Mouse (Mus musculus): ENCODE measurements at regions not wholly inside any gene's neighbourhood (a gene's known extent, or its start where the extent isn't known, plus 50 kb on each side); places are given as distances from the start of the nearest gene placed in this dataset.

DNA sequence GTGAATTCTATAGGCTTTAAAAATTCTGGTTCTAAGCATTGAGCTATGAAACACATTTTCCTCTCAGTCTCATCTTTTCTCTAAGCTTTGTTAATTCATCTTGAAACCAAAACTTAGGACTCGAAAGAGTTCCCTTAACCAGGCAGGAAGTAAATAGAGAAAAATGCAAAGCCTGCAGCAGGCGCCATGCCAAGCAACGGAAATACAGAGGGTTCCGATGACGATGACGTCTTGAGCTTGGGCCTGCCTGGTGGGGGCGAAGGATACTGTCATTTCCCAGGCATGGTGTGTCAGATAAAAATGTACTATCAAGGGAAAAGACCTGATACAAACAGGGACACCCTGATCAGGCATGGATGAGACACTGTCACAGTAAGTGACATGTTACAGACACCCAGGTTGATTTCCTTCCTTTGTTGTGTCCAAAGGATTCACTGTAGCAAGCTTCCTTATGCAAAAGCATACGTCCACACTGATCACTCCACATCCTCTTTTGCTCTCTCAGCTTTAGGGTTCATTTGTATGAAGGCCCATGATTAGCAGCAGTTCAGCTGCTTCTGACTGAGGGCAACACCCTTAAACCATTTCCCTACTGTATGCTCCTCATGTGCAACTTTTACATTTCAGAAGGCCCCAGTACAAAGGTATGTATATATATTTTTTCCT, 135.0 kb downstream of the Cemip2 start:
- no peaks in the 10 kb centered on the region for H3K4me1 ChIP-seq (replicated peaks; ENCODE audit: control insufficient read depth, insufficient read depth, low read length)
- WGBS: 86% methylated on average over 8 of the region's 8 CpGs
- ATAC-seq: no peak
- no peaks in the 10 kb centered on the region for H3K36me3 ChIP-seq (ENCODE audit: control insufficient read depth, insufficient read depth)
- no peaks in the 10 kb centered on the region for H3K27me3 ChIP-seq (replicated peaks; ENCODE audit: control insufficient read depth, insufficient read depth, low read length)
- no peak overlapping the region for H3K4me3 ChIP-seq (replicated peaks; ENCODE audit: low read length)
- no peak overlapping the region for H3K27ac ChIP-seq (ENCODE audit: low read length)
- H3K9ac ChIP-seq (replicated peaks; ENCODE audit: low read depth, low read length): no peak overlapping the region
- no peaks in the 10 kb centered on the region for H3K9me3 ChIP-seq (ENCODE audit: control insufficient read depth, low read length)
- no peak overlapping the region for H3K4me2 ChIP-seq (ENCODE audit: low read length)

DNA sequence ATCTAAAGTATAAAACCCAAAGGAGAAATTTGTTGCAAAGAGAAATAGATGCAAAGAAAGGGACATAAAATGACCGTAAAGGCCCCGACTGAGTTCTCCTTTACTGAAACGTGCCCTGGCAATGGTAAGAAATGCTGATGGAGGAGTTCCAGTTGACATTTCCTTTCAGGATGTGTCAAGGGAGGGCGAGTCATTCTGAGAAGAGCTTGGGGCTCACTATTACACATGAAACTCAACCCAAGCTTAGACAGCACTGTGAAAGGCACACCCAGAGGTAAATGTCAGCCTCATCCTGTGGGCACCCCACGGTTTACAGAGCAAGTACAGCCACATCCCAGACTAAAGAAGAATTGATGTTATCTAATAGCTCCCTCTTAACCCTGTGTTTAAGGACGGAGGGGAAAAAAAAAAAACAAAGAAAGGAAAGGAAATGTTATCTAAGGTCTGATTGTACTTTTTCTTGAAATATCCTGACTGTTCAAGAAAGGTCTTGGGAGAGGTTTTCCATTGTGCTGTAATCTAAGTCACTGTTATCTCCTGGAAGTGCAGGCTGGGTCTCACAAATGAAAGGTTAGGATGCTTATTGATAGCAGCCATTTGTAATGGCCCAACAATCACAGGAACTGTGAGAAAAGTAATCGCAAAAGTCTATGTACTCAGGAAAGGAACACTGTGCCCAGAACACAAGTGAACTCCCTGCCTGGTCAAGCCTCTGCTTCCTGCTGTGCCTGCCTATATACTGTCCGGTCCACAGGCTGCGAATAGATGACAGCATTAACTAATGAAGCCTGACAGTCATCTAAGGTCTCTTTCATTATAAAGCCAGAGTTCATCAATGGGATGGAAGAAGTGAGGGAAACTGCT, 135.8 kb downstream of the Cemip2 start:
- Histone ChIP-seq H3K4me2 (ENCODE audit: low read length) (no peak overlapping the region), H3K36me3 (ENCODE audit: control insufficient read depth, insufficient read depth) (no peaks in the 10 kb centered on the region), H3K27me3 (replicated peaks; ENCODE audit: control insufficient read depth, insufficient read depth, low read length) (no peaks in the 10 kb centered on the region), H3K27ac (ENCODE audit: low read length) (no peak overlapping the region), H3K9ac (replicated peaks; ENCODE audit: low read depth, low read length) (no peak overlapping the region), H3K9me3 (ENCODE audit: control insufficient read depth, low read length) (no peaks in the 10 kb centered on the region), H3K4me1 (replicated peaks; ENCODE audit: control insufficient read depth, insufficient read depth, low read length) (no peaks in the 10 kb centered on the region), H3K4me3 (replicated peaks; ENCODE audit: low read length) (no peak overlapping the region)
- 59% methylated on average over 9 of the region's 9 CpGs for WGBS
- ATAC-seq: no peak

DNA sequence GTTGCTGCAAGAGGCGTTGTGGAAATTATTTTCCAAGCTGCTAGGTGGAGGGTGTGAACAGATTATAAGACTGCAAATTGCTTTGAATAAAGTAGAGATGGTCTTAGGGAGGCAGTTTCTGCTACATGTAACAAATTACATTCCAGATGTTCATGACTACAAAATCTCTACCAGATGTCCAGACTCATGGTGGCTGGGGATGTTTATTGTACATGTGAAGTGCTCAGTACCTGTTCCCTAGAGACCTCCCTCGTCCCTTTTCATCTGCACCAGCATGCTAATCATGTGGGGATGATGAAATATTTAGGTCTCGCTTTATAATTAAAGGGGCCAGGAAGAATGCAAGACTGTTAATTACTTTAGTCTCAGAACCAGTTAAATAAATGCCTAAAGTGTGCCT, 136.5 kb downstream of the Cemip2 start:
- no peak overlapping the region for H3K4me3 ChIP-seq (replicated peaks; ENCODE audit: low read length)
- no peaks in the 10 kb centered on the region for H3K4me1 ChIP-seq (replicated peaks; ENCODE audit: control insufficient read depth, insufficient read depth, low read length)
- H3K9me3 ChIP-seq (ENCODE audit: control insufficient read depth, low read length): no peaks in the 10 kb centered on the region
- no peak overlapping the region for H3K9ac ChIP-seq (replicated peaks; ENCODE audit: low read depth, low read length)
- no peak overlapping the region for H3K4me2 ChIP-seq (ENCODE audit: low read length)
- 48% methylated on average over 3 of the region's 3 CpGs for WGBS
- H3K27ac ChIP-seq (ENCODE audit: low read length): no peak overlapping the region
- no peaks in the 10 kb centered on the region for H3K27me3 ChIP-seq (replicated peaks; ENCODE audit: control insufficient read depth, insufficient read depth, low read length)
- H3K36me3 ChIP-seq (ENCODE audit: control insufficient read depth, insufficient read depth): no peaks in the 10 kb centered on the region
- ATAC-seq: no peak

DNA sequence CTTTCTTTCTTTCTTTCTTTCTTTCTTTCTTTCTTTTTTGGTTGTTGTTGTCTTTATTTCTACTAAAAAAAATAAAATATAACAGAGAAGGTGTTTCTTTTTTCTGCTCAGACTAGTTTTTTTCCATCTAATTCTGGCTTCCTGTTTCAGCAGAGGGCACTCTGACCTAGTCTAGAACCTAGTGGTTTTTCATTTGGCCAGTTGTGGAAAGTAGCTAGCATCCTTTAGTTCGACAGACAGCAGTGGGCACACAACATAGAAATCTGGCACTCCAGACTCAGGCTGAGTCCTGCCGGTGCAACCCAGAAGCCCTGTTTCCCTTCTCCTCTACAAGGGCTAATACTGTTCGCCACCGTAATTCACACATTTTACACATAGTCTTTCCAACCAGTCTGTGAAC, 140.0 kb downstream of the Cemip2 start:
- 78% methylated on average over 4 of the region's 4 CpGs for WGBS
- H3K27ac ChIP-seq (ENCODE audit: low read length): no peak overlapping the region

DNA sequence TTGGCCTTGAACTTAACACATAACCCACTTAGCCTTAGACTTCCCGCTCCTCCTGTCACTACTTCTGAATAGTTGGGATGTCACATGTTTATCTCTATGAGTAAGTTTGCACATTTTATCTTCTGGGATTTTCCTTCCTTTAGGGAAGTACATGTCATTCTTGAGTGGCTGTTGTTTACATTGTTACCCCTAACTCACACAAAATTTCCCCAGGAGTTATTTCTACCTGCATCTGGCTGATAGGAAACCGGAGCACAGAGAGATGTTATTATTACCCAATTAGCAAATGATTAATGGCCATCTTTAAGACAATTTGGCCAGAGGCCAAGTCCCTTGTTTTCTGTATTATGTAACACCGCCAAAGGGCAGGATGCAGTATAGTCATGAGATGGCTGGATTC, 140.9 kb downstream of the Cemip2 start:
- Histone ChIP-seq H3K27me3 (replicated peaks; ENCODE audit: control insufficient read depth, insufficient read depth, low read length) (no peaks in the 10 kb centered on the region), H3K4me1 (replicated peaks; ENCODE audit: control insufficient read depth, insufficient read depth, low read length) (no peaks in the 10 kb centered on the region), H3K9me3 (ENCODE audit: control insufficient read depth, low read length) (no peaks in the 10 kb centered on the region), H3K9ac (replicated peaks; ENCODE audit: low read depth, low read length) (no peak overlapping the region), H3K4me3 (replicated peaks; ENCODE audit: low read length) (no peak overlapping the region), H3K4me2 (ENCODE audit: low read length) (no peak overlapping the region), H3K36me3 (ENCODE audit: control insufficient read depth, insufficient read depth) (no peaks in the 10 kb centered on the region), H3K27ac (ENCODE audit: low read length) (no peak overlapping the region)
- ATAC-seq: no peak
- 56% methylated on average over 3 of the region's 3 CpGs for WGBS

More for the DNA sequence above, 140.0 kb downstream of the Cemip2 start:
- Histone ChIP-seq H3K4me2 (ENCODE audit: low read length) (no peak overlapping the region), H3K4me1 (replicated peaks; ENCODE audit: control insufficient read depth, insufficient read depth, low read length) (no peaks in the 10 kb centered on the region), H3K9me3 (ENCODE audit: control insufficient read depth, low read length) (no peaks in the 10 kb centered on the region), H3K36me3 (ENCODE audit: control insufficient read depth, insufficient read depth) (no peaks in the 10 kb centered on the region), H3K27me3 (replicated peaks; ENCODE audit: control insufficient read depth, insufficient read depth, low read length) (no peaks in the 10 kb centered on the region), H3K4me3 (replicated peaks; ENCODE audit: low read length) (no peak overlapping the region), H3K9ac (replicated peaks; ENCODE audit: low read depth, low read length) (no peak overlapping the region)
- no peak for ATAC-seq

DNA sequence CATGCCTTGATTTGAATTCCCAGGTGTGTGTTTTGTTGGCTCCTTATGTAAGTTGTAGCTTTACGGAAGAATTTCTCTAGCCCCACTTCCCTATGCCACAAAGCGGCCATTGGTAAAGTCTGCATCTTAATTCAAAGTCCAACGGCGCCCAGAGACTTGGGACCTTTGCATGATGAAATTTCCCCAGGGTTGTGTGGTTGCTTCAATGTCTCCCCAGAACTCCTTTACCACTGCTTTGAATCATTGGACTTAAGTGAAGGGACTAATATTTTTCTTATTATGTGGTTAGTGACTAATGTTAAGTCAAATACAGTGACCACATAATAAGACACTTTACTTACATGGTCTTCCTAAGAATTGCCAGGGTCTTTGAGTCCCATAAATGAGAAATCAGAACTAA, 162.0 kb downstream of the Cemip2 start:
- no peak for ATAC-seq
- H3K36me3 ChIP-seq (ENCODE audit: control insufficient read depth, insufficient read depth): no peaks in the 10 kb centered on the region
- 93% methylated on average over 4 of the region's 4 CpGs for WGBS

DNA sequence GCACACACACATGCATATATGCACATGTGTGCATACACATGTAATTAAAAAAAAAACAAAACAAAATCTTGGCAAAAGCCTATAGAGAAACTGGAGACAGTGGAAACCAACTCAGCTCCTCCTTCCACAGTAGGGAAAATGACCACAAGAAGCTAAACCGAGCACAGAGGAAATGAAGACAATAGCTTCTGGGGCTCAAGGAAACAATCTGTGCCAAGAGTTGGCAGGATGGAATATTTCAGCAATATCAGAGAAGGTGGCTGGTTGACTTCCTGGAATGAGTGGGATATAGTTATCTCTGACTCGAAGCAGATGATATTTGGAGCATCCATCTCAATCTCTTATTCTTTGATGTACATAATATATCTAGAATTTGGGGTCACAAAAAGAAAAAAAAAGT, 163.6 kb downstream of the Cemip2 start:
- no peak for ATAC-seq
- no peak overlapping the region for H3K4me3 ChIP-seq (replicated peaks; ENCODE audit: low read length)
- no peaks in the 10 kb centered on the region for H3K27me3 ChIP-seq (replicated peaks; ENCODE audit: control insufficient read depth, insufficient read depth, low read length)
- no peak overlapping the region for H3K9ac ChIP-seq (replicated peaks; ENCODE audit: low read depth, low read length)
- no peaks in the 10 kb centered on the region for H3K9me3 ChIP-seq (ENCODE audit: control insufficient read depth, low read length)
- no peak overlapping the region for H3K4me2 ChIP-seq (ENCODE audit: low read length)
- no peaks in the 10 kb centered on the region for H3K36me3 ChIP-seq (ENCODE audit: control insufficient read depth, insufficient read depth)
- no peak overlapping the region for H3K27ac ChIP-seq (ENCODE audit: low read length)
- 52% methylated on average over 2 of the region's 2 CpGs for WGBS
- H3K4me1 ChIP-seq (replicated peaks; ENCODE audit: control insufficient read depth, insufficient read depth, low read length): no peaks in the 10 kb centered on the region

More for the DNA sequence above, 162.0 kb downstream of the Cemip2 start:
- H3K27me3 ChIP-seq (replicated peaks; ENCODE audit: control insufficient read depth, insufficient read depth, low read length): no peaks in the 10 kb centered on the region
- no peak overlapping the region for H3K9ac ChIP-seq (replicated peaks; ENCODE audit: low read depth, low read length)
- no peak overlapping the region for H3K4me3 ChIP-seq (replicated peaks; ENCODE audit: low read length)
- H3K4me1 ChIP-seq (replicated peaks; ENCODE audit: control insufficient read depth, insufficient read depth, low read length): no peaks in the 10 kb centered on the region
- no peaks in the 10 kb centered on the region for H3K9me3 ChIP-seq (ENCODE audit: control insufficient read depth, low read length)
- no peak overlapping the region for H3K4me2 ChIP-seq (ENCODE audit: low read length)
- no peak overlapping the region for H3K27ac ChIP-seq (ENCODE audit: low read length)

DNA sequence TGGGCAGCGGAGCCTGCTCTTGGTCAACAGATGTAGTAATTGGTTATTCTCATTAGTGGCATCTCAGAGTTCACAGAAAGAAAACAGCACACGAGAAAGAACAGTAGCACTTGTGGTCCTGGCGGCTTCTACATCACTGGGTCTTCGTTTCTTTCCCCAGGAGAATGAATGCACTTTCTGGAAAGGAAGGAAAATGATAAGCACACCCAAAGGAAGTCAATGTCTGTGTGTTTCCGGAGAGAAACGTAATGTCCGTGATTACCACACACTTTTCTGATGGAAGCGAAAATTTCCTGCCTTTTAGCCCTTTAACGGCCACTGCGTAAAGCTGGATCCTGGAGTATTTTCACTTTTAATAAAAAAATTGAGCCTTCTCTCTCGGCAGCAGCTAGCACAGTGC, 164.1 kb downstream of the Cemip2 start:
- ATAC-seq: no peak
- Histone ChIP-seq H3K27me3 (replicated peaks; ENCODE audit: control insufficient read depth, insufficient read depth, low read length) (no peaks in the 10 kb centered on the region), H3K4me2 (ENCODE audit: low read length) (no peak overlapping the region; the same call in 1 of the 2 replicates), H3K36me3 (ENCODE audit: control insufficient read depth, insufficient read depth) (no peaks in the 10 kb centered on the region), H3K27ac (ENCODE audit: low read length) (no peak overlapping the region), H3K4me1 (replicated peaks; ENCODE audit: control insufficient read depth, insufficient read depth, low read length) (no peaks in the 10 kb centered on the region), H3K9me3 (ENCODE audit: control insufficient read depth, low read length) (no peaks in the 10 kb centered on the region), H3K4me3 (replicated peaks; ENCODE audit: low read length) (no peak overlapping the region), H3K9ac (replicated peaks; ENCODE audit: low read depth, low read length) (no peak overlapping the region)
- WGBS: 45% methylated on average over 11 of the region's 11 CpGs

DNA sequence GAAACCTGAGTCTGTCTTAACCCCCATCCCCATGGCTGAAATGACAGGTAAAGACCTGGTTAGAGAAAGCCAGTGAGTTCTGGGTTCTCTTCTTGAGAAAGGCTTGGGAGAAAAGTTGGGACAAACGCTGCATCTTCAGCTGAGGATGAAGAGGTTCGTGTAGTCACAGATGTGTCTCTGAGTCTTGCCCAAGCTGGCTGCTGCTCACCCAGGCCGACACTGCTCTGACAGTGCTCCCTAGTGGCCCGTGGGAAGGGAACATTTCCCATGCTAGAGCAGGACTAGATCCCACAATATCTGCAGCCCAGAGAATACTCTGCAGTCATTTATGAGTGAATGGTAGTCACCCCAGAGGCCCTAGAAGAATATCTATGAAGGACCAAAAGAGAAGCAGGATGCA, 165.3 kb downstream of the Cemip2 start:
- H3K9me3 ChIP-seq (ENCODE audit: control insufficient read depth, low read length): no peaks in the 10 kb centered on the region
- no peak for ATAC-seq

More for the DNA sequence above, 165.3 kb downstream of the Cemip2 start:
- Histone ChIP-seq H3K36me3 (ENCODE audit: control insufficient read depth, insufficient read depth) (no peaks in the 10 kb centered on the region), H3K27ac (ENCODE audit: low read length) (no peak overlapping the region), H3K27me3 (replicated peaks; ENCODE audit: control insufficient read depth, insufficient read depth, low read length) (no peaks in the 10 kb centered on the region), H3K4me1 (replicated peaks; ENCODE audit: control insufficient read depth, insufficient read depth, low read length) (no peaks in the 10 kb centered on the region), H3K4me3 (replicated peaks; ENCODE audit: low read length) (no peak overlapping the region), H3K4me2 (ENCODE audit: low read length) (no peak overlapping the region), H3K9ac (replicated peaks; ENCODE audit: low read depth, low read length) (no peak overlapping the region)
- WGBS: 76% methylated on average over 4 of the region's 4 CpGs

Data from forebrain, embryonic 16.5 days (tissue).